Mouse (Mus musculus) erythroblast, embryonic 14.5 days (primary cell): ENCODE data around the gene Arhgdia.

ENCODE experiments used
- GATA1 ChIP-seq: IDR thresholded peaks from 2 replicates; pipeline ENCODE4 v1.6.1; 2012; ENCODE audit warnings: low read length, inconsistent platforms, mixed read lengths
- TAL1 ChIP-seq: IDR thresholded peaks from 3 replicates; pipeline ENCODE4 v1.6.1; 2012; ENCODE audit warnings: low read length, inconsistent platforms, mixed read lengths

DNA sequence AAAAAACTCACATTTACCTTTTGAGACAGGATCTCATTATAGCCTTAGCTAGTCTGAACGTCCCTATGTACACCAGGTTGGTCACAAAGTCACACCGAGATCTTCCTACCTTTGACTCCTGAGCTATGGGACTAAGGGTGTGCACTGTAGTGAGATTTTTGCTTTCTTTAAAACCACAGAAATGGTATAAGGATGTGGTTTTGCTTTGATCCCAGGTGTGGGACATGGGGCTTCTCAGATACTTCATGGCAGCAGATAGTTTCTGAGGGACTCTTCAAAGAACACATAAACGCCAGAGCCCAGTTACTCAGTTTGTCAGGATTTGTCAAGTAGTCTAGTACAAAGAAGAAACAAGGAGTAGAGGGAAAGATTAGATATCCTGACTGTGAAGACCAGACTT lies 19.3 kb upstream of the Arhgdia start:
- TF ChIP-seq TAL1 (no peak), GATA1 (no peak)
